Mouse (Mus musculus): Measurements from ENCODE around the gene Rgl1.

GRCm38 (mm10) chr1:152590321-152590720, 175.8 kb downstream of the Rgl1 start:
- TF ChIP-seq CTCF (IDR thresholded peaks at IDR 0.05) (no peak), EP300 (IDR thresholded peaks at IDR 0.05) (no peak)
